Mouse (Mus musculus) urinary bladder, postnatal 14 days (tissue): ENCODE data around the gene Zfp683.

Experiments
- DNase-seq: peaks from one replicate; pipeline ENCODE4 v3.0.0; 2021; ENCODE audit warnings: low spot score

The Zfp683 gene

DNA sequence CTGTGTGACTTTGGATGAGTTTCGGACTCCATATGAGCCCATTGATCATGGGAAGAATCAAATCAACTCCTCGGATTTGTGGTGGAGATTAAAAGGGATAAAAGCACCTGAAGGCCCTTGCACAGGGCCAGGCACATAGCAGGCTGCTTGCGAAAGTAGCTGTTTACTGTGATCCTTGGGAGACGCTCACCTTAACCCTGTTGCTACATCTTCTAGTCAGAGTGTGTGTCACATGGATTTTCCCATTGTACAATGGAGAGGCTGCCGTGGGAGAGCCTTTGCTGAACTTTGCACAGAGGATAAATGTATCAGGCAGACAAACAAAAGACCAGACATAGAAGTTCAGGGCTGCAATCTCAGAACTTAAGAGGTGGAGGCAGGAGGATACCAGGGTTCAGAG is 1.7 kb upstream of the Zfp683 start:
- DNase-seq = no peak

DNA sequence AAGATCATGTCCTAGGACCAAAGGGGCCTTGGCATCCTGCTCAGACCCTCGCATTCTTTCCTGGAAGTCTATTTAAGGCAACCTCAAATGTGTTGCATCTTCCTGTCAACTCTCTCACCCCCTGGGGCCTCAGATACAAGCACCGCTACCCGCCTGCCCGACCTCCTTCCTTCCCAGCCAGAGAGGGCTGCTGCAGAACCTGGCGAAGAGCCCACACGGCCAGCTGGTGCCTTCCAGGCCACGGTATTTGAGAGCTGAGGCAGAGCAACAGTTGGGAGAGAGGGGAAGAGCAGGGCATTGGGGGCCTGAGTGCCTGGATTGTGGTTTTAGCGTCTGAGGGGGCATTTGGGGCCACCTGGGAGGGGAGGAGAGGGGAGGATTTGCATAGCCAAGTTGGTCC is 1.1 kb upstream of the Zfp683 start:
- DNase-seq = no peak

DNA sequence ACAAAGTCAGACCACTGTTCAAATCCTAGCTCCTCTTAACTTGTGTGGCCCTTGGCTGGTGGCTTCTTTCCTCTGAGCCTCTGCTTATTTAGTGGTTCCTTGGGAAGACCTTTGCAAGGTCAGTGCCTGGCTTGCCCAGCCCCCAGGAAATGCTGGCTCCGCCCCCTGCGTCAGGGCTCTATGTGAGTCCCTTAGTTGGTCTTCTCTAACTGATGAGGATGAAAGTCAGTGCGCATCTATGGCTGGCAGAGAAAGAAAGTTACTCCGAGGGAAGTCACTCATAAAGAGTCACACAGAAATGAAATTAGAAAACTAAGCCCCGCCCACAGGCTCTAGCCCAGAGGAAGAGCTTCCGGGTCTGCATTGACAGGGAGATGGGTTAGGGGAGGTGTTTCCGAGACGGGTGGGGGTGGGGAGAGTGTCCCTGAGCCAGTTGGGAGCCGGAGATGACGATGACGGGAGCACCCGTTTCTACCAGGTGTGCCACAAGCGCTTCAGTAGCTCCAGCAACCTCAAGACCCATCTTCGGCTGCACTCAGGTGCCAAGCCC is 4.6 kb downstream of the Zfp683 start:
- no peak for DNase-seq

DNA sequence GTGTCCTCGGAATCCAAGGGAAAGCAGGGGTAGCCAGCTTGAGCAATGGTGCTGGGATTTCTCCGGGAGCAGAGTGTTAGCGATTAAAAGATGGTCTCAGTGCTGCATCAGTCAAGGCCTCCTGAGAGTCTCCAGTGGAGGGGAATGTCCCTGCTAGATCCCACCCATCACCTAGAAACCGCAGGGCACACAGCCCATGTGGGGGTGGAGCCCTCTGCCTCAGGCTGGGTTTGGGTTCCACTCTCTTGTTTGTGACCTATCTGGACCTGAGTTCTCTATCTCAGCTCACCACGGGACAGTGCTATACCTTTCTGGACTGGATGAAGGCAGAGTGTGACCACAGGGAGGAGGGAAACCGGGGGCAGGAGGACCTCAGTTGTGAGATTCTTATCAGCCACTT is 5.3 kb downstream of the Zfp683 start:
- no peak for DNase-seq

DNA sequence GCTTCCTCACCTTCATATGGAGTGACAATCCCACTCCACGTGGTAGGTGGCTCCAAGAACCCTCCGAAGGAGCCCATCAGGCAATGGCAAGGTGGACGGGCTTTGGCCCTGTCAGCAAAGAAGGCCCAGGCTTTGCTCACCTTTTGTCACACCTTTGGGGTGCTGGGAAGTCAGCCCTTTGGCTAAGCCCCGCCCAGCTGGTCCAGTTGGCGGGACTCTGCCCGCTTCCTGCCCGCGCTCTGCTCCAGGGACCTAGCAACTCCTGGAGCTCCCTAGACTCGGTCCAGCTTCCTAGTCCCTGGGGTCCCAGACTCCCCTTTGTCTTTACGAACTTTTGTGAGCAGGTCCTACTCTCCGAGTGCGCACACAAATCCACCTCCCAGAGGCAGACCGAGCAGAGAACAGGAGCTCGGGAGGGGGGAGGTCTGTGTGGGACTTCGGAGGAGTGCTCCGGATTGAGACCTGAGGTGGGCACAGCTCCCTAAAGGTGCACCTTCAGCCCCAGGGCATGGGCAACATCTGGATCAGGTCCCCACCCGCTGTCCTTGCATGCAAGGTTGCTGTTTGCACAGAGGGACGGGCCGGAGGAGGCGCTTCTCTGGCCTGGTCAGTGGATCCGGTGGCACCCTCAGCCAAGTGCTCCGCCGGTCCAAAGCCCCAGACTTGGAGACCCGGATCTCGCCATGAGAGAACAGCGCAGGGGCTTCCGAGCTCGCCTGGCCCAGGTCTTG is 6.7 kb downstream of the Zfp683 start, which contains the start of gene Crybg2:
Gene Crybg2 (plus strand): TSS at position 681 of the 731 bp plus-strand sequence.
- DNase-seq = no peak

DNA sequence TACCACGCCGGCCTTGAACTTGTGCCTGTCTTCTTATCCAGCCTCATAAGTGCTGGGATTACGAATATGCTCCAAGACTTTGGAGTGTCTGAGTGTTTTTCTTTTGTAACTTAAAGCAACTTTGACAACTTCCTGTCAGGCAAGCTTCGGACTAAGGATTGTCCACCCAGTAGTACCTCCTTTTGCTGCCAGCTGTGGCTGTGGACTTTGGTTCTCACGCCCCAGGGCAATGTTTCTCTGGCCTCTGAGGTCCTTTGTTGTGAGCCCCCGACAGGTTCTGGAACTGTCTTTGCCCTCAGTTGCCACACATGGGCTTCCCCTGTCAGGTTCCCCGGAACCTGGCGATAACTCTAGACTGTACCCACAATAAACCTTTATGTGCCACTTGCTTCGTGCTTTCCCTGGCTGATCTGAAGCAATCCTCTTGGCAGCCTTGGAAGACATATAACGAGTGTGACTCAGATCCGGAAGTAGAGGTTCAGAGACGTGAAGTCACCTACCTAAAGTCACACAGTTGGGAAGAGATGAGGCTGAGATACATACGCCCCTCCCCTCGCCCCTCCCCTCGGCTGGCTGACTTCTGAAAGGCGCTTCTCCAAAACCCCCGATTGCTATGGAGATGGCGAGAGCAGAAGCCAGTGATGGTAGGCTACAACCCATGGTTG is 7.7 kb downstream of the Zfp683 start:
- peak; percentile 43 for DNase-seq

DNA sequence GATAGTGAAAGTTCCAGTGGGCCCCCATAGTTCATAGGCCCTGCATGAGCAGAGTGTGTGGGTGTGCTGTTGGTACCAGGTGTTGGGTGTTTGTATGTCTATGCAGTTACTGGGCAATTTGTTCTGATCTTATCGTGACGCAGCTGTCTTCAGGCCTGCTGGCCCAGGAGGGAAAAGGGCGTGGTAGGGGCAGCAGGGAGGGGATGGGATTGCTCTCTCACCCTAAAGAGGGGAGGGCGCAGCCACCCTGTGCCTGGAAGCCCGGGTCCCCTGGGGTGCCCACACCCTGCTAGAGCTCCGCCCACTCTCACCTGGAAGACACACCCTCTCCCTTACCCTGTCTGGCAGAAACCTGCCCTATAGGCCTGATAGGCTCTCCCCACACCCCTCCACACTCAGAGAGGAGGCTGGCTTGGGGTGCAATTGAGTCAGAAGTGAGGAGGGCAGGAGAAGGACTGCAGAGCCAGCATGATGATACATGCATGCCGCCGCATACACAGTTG is 8.4 kb downstream of the Zfp683 start:
- DNase-seq = peak; percentile 63

DNA sequence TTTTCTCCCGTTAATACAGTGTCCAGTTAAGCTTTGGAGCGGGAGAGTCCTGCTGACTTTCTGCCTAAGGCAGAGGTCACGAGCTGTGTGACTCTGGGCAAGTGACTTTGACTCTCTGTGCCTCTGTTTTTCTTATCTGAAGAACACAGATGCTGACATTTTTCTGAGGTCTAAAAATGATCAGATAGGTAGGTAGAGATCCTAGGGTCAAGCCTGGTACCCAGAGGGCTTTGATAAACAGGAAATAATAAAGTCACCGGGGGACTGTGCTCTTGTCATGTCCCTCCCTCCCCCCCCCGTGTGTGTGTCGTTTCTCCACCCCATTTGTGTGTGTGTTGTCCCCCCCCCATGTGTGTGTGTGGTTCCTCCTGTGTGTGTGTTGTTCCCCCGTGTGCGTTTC is 8.9 kb downstream of the Zfp683 start:
- no peak for DNase-seq

DNA sequence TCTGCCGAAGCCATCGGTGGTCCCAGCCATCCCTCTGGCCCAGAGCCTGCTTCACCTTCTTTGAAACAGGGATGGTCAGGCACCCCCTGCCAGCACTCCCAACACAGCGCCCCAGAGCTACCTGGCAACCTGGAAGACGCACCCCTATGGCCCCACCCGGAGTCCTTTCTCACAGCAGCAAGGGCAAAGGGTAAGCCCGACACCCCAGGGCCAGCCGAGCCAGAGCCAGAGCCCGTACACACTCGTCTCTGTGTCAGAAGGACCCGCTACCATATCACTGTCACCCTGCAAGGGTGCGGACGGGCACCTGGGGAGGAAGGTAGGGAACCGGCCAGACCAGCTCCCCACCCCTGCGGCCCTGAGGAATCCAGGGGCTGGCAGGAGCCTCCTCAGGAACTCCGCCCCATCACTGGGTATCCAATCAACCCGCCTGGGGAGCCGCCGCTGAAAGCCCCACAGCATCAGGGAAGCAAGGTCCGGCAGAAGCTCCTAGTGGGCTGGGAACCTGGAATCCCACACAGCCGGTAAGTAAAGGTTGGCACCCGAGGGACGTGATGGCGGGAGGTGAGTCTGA is 11.9 kb downstream of the Zfp683 start:
- DNase-seq = peak; percentile 79

DNA sequence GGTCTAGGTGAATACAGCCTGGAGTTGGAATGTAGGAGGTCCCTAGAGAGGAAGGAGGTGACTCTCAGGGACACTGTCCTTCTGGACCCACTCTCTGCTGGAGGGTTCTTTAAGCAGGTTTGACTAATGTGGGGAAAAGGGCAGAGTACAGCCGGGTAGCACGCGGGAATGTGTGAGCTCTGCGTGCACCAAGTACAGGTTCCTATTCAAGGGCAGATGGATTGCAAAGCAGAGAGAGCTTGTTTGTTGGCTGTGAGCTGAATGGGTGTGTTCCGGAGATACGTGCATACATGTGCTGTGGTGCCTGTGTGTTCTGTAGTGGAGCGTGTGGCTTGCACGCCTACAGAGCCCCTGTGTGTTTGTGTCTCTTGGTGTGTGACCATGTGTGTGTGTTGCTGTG is 13.7 kb downstream of the Zfp683 start:
- DNase-seq = peak; percentile 29

DNA sequence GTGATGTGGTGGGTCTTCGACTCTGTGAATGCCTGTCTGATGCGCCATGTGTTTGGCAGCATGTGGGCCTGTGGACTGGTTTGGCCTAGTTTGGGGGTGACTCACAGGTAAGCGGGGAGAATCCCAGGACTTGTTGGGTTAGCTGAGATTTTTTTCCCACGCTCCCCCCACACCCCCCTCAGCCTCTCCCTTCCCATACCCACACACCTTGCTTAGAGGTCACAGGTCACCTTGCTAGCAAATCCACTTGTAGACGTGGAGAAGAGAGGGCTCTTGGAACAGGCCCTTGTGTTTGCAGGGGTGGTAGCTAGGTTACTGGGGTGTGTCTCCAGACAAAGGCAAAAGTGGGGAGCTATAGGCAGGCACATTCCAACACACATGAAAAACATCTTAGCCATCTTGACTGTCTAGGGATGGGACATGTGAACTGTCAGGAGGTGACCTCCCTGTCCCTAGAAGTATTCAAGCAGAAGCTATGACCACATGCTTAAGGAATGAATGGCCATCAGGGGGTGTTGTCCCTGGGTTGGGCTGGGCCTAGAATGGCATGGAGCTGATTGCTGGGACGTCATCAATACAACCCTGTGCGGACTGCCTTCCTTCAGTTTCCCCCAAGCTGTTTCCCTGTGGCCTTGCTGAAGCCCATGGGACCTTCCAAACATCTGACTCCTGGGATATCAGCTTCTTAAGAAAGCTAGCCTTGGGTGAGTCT is 14.4 kb downstream of the Zfp683 start:
- peak; percentile 43 for DNase-seq

DNA sequence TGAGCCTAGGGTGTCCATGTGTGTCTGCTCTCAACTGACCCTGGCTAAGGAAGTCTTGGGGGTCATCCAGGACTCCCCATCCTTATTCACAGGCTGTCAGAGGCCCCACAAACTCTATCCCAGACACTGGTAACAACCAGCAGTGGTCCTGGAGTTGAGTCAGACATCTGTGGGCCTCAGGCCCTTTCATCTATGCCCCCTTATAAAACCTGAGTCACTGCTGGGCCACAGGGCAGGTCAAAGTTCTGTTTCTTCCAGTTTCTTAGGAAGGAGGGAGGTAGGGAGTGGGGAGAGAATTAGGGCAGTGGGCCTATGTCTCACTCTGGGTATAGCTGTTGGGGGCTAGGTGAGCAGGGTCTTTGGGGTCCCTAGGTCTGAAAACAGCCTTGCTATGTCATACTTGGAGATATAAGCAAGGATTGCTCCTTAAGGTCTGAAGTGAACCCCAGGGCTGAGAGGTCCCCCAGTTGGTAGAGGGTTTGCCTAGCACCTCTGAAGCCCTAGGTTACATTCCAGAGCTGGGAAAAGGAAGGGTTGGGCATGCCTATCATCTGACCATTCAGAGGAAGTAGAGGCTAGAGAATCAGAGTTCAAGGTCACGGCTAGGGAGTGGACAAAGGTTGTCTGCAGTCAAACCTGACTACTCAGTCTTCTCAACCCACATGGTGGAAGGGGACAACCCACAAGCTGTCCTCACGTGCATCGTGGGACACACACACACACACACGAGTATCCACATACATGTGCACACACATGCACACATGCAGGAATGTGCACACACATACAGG is 15.3 kb downstream of the Zfp683 start:
- DNase-seq = no peak

DNA sequence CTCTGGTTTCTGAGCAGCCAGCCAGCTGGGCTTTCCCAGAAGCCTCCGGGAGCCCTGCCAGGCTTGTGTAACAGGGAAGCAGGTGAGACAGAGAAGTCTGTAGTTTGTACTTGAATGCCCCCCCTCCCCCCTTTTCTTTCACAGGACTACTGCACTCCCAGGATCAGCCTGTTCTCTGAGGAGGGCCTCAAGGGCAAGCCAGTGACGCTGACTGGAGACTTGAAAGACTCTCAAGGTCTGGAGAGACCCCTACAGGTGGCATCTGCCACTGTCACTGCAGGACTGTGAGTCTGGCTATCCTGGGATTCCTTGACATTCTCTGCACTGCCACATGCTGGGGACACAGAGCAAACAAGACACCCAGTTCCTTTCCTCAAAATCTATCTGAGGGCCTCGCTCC is 25.1 kb downstream of the Zfp683 start:
- DNase-seq = peak; percentile 59

DNA sequence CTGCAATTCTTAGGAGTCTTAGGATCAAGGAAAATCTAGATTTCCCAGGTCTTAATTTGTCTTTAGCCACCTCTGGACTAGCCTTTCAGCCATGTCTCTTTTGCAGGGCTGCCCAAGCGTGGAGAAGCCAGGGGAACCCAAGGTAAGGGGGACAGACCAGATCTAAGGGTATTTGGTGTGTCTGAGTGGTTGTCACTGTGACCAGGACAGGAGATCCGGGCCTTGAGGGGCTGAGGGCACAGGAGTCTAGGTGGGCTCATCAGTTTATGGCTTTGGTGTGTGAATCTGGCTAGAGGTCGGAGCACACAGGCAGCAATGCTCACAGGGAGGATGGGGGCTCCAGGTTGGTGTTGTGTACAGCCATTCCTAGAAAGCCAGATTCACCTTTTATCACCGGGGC is 27.0 kb downstream of the Zfp683 start:
- DNase-seq = no peak

DNA sequence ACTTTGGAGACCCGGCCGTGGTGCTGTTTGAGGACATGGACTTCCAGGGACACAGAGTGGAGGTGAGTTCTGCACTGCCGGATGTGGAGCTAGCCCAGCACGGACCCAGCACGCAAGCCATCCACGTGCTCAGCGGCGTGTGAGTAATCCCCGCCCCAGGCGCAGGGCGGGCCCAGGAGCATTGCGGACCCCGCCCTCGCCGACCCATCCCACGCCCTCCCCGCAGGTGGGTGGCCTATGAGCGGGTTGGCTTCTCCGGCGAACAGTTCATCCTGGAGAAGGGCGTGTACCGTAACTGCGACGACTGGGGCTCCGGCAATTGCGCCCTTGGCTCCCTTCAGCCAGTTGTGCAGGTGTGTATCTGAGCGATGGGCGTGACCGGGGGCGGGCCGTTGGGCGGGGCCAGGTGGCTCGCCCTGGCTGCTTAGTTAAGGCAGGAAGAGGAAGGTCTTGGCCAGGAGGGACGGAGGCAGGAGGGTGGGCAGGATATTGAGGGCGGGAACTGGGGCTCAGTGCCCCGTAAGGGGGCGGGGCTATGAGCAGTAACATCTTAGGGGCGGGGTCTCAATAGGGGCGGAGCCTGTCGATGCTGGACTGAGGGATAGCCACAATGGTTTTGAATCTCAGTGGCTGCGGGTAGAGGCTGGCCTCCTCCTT is 28.2 kb downstream of the Zfp683 start:
- DNase-seq = peak; percentile 86

DNA sequence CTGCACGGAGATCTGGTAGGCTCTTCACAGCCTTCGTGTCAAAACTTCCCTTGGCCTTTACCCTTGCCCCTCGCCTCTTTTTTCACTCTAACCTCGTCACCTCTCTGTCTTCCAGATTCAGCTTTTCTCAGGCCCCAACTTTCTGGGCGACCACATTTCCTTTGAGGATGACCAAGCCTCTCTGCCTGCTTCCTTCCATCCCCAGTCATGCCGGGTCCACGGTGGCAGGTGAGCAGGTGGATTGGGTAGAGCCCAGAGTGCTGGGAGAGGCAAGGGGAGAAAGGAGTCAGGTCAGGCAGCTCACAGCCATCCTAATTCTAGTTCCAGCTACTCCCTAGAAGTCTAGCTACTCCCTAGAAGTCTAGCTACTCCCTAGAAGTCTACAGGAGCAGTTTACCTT is 28.8 kb downstream of the Zfp683 start:
- DNase-seq = no peak

DNA sequence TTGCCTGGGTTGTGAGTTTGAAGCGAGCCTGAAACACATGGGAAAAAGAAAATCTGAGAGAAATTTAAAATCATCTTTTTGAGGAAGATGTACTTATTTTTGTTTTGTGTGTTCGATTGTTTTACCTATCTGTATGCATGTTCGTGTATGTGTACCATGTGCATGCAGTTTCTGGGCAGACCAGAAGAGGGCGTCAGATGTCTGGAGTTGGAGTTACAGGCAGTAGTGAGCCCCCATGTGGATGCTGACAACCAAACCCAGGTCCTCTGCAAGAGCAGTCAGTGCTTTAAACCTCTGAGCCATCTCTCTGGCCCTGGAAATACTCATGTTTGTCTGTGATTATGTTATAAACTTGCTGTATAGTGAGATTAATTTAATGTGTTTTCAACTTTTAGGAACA is 31.4 kb downstream of the Zfp683 start:
- no peak for DNase-seq

DNA sequence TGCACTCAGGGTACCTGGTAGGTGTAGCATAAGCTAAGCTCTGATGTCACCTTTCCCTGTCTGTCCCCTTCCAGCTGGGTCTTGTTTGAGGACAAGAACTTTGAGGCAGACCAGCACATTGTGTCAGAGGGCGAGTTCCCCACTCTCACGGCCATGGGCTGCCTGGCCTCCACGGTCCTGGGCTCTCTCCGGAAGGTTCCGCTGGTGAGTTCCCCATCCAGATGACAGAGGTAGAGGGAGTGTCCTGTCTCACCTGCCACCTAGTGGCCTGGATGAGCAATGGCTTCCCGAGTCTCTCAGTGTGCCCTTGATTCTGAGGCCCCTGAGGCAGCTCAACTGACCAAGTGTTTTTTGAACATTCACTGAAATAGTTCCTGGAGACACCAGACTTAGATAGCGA is 33.8 kb downstream of the Zfp683 start:
- peak; percentile 38 for DNase-seq

DNA sequence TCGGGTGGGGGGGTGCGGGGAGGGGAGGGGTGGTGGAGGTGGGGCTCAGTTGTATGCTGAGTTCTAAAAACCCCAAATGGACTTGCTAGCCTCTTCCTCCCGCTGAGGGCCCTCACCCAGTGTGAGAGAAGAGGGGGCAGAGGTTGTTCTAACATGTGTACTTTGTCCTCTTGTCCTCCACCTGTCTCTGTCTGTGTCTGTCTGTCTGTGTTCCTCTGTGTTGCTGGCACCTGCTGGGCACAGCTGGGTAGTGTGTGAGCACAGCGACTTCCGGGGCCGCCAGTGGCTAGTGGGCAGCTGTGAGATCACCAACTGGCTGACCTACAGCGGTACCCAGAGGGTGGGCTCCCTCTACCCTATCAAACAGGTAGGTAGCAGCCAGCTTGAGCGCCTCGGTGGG is 35.4 kb downstream of the Zfp683 start:
- no peak for DNase-seq

DNA sequence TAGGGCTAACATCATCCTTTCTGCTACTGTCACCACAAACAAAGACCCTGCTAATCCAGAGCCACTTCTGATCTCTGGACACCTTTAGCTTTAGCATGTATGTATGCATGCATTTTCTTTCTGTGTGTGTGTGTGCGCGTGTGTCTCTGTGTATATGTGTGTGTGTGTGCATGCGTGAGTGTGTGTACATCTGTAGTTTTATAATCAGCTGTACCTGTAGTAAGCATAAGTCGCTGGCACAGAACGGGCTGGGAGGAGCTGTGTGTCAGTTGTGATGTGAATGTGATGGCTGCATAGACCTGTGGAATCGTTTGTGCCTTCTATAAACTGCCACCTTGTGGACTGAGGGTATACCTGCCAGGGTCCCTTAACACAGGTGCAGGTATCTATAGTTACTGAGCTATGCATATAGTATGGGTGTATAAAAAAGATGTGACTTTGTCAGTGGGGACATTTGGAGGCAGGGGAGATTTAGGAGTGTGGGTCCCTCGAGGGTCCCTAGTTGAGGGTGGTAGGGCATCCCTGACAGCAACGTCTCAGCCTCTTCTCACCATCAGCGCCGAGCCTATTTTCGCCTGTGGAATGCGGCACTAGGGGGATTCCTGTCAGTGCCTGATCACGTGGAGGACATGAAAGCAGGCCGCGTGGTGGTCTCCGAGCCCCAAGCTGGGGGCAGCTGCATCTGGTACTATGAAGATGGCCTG is 37.0 kb downstream of the Zfp683 start:
- DNase-seq = no peak

DNA sequence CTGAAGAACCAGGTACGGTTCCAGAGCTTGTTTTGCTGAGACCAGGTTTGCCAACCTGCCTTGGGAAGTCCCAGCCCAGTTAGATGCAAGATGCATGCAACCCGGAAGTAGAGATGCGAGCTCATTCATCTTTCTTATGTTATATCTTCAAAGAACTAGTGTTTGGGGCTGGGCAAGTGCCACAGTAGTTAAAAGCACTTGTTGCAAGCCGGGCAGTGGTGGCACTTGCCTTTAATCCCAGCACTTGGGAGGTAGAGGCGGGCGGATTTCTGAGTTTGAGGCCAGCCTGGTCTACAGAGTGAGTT is 37.5 kb downstream of the Zfp683 start:
- DNase-seq = no peak
